Mouse (Mus musculus): ENCODE data around the gene Soat2. TPM values are rescaled to one million over a fixed set of nuclear protein-coding genes. Genes with fewer than 3 reads are reported as not detected.

The Soat2 gene
- polyA plus RNA-seq (2015; fragmentation: Illumina TruSeq; extraction: RNeasy Lipid Tissue Mini Kit (QIAGEN cat#74804); ENCODE audit: insufficient read depth, low replicate concordance): 1.5 TPM

GRCm38 (mm10) chr15:102150301-102151135 lies at the start of gene Soat2:
Gene Soat2, plus strand, starts transcription at chr15:102150526.

GRCm38 (mm10) chr15:102136129-102136758 lies 14.1 kb upstream of the Soat2 start, which contains the start of gene Spryd3:
Gene Spryd3, minus strand, starts transcription at chr15:102136234.

GRCm38 (mm10) chr15:102144274-102144711 lies 6.0 kb upstream of the Soat2 start, which contains the start of gene Igfbp6:
Gene Igfbp6, plus strand, starts transcription at chr15:102144362.

GRCm38 (mm10) chr15:102202971-102203834 lies 52.9 kb downstream of the Soat2 start, which contains the start of gene Zfp740:
Gene Zfp740, plus strand, starts transcription at chr15:102203249.

GRCm38 (mm10) chr15:102204674-102205505 lies 54.6 kb downstream of the Soat2 start, which contains the start of gene Csad:
Gene Csad, minus strand, starts transcription at chr15:102204724.

Other genes with a start within 250 kb of the Soat2 start
- not detected for gene Krt4, start 225.8 kb upstream of the Soat2 start, polyA plus RNA-seq (2015; fragmentation: Illumina TruSeq; extraction: RNeasy Lipid Tissue Mini Kit (QIAGEN cat#74804); ENCODE audit: insufficient read depth, low replicate concordance)
- gene Krt79, start 210.2 kb upstream of the Soat2 start, polyA plus RNA-seq (2015; fragmentation: Illumina TruSeq; extraction: RNeasy Lipid Tissue Mini Kit (QIAGEN cat#74804); ENCODE audit: insufficient read depth, low replicate concordance): not detected
- not detected for gene Krt78, start 196.2 kb upstream of the Soat2 start, polyA plus RNA-seq (2015; fragmentation: Illumina TruSeq; extraction: RNeasy Lipid Tissue Mini Kit (QIAGEN cat#74804); ENCODE audit: insufficient read depth, low replicate concordance)
- 0.19 TPM for gene Krt8, start 146.0 kb upstream of the Soat2 start, polyA plus RNA-seq (2015; fragmentation: Illumina TruSeq; extraction: RNeasy Lipid Tissue Mini Kit (QIAGEN cat#74804); ENCODE audit: insufficient read depth, low replicate concordance)
- gene Krt18, start 122.3 kb upstream of the Soat2 start, polyA plus RNA-seq (2015; fragmentation: Illumina TruSeq; extraction: RNeasy Lipid Tissue Mini Kit (QIAGEN cat#74804); ENCODE audit: insufficient read depth, low replicate concordance): 0.17 TPM
- gene Eif4b, start 76.8 kb upstream of the Soat2 start, polyA plus RNA-seq (2015; fragmentation: Illumina TruSeq; extraction: RNeasy Lipid Tissue Mini Kit (QIAGEN cat#74804); ENCODE audit: insufficient read depth, low replicate concordance): 272 TPM
- 51.0 TPM for gene Tns2, start 50.1 kb upstream of the Soat2 start, polyA plus RNA-seq (2015; fragmentation: Illumina TruSeq; extraction: RNeasy Lipid Tissue Mini Kit (QIAGEN cat#74804); ENCODE audit: insufficient read depth, low replicate concordance)
- 15.6 TPM for gene Spryd3, start 14.3 kb upstream of the Soat2 start, polyA plus RNA-seq (2015; fragmentation: Illumina TruSeq; extraction: RNeasy Lipid Tissue Mini Kit (QIAGEN cat#74804); ENCODE audit: insufficient read depth, low replicate concordance)
- gene Igfbp6, start 6.2 kb upstream of the Soat2 start, polyA plus RNA-seq (2015; fragmentation: Illumina TruSeq; extraction: RNeasy Lipid Tissue Mini Kit (QIAGEN cat#74804); ENCODE audit: insufficient read depth, low replicate concordance): 0.88 TPM
- 110 TPM for gene Zfp740, start 52.7 kb downstream of the Soat2 start, polyA plus RNA-seq (2015; fragmentation: Illumina TruSeq; extraction: RNeasy Lipid Tissue Mini Kit (QIAGEN cat#74804); ENCODE audit: insufficient read depth, low replicate concordance)
- 23.7 TPM for gene Csad, start 54.2 kb downstream of the Soat2 start, polyA plus RNA-seq (2015; fragmentation: Illumina TruSeq; extraction: RNeasy Lipid Tissue Mini Kit (QIAGEN cat#74804); ENCODE audit: insufficient read depth, low replicate concordance)
- 194 TPM for gene Itgb7, start 81.4 kb downstream of the Soat2 start, polyA plus RNA-seq (2015; fragmentation: Illumina TruSeq; extraction: RNeasy Lipid Tissue Mini Kit (QIAGEN cat#74804); ENCODE audit: insufficient read depth, low replicate concordance)
- gene Rarg, start 107.0 kb downstream of the Soat2 start, polyA plus RNA-seq (2015; fragmentation: Illumina TruSeq; extraction: RNeasy Lipid Tissue Mini Kit (QIAGEN cat#74804); ENCODE audit: insufficient read depth, low replicate concordance): 14.3 TPM
- gene Gm9918, start 120.0 kb downstream of the Soat2 start, polyA plus RNA-seq (2015; fragmentation: Illumina TruSeq; extraction: RNeasy Lipid Tissue Mini Kit (QIAGEN cat#74804); ENCODE audit: insufficient read depth, low replicate concordance): not detected
- 13.9 TPM for gene Mfsd5, start 128.9 kb downstream of the Soat2 start, polyA plus RNA-seq (2015; fragmentation: Illumina TruSeq; extraction: RNeasy Lipid Tissue Mini Kit (QIAGEN cat#74804); ENCODE audit: insufficient read depth, low replicate concordance)
- gene Espl1, start 145.7 kb downstream of the Soat2 start, polyA plus RNA-seq (2015; fragmentation: Illumina TruSeq; extraction: RNeasy Lipid Tissue Mini Kit (QIAGEN cat#74804); ENCODE audit: insufficient read depth, low replicate concordance): 11.6 TPM
- 442 TPM for gene Pfdn5, start 175.6 kb downstream of the Soat2 start, polyA plus RNA-seq (2015; fragmentation: Illumina TruSeq; extraction: RNeasy Lipid Tissue Mini Kit (QIAGEN cat#74804); ENCODE audit: insufficient read depth, low replicate concordance)
- 59.6 TPM for gene Myg1, start 181.2 kb downstream of the Soat2 start, polyA plus RNA-seq (2015; fragmentation: Illumina TruSeq; extraction: RNeasy Lipid Tissue Mini Kit (QIAGEN cat#74804); ENCODE audit: insufficient read depth, low replicate concordance)
- gene Aaas, start 200.2 kb downstream of the Soat2 start, polyA plus RNA-seq (2015; fragmentation: Illumina TruSeq; extraction: RNeasy Lipid Tissue Mini Kit (QIAGEN cat#74804); ENCODE audit: insufficient read depth, low replicate concordance): 37.3 TPM
- not detected for gene Sp7, start 216.7 kb downstream of the Soat2 start, polyA plus RNA-seq (2015; fragmentation: Illumina TruSeq; extraction: RNeasy Lipid Tissue Mini Kit (QIAGEN cat#74804); ENCODE audit: insufficient read depth, low replicate concordance)